Mouse (Mus musculus) E14TG2a.4 (cell line): ENCODE results near the gene Slc4a8.

Source experiments
- CTCF ChIP-seq: conservative IDR thresholded peaks from 2 replicates; pipeline ENCODE4 v1.5.1; 2014; ENCODE audit warnings: low read length
- NANOG ChIP-seq: IDR thresholded peaks from 2 replicates; pipeline ENCODE4 v1.6.1; 2014; ENCODE audit warnings: borderline replicate concordance, low read length, mixed read lengths
- POU5F1 ChIP-seq: IDR thresholded peaks from 2 replicates; pipeline ENCODE4 v1.6.1; 2014; ENCODE audit warnings: low read length, borderline replicate concordance

DNA sequence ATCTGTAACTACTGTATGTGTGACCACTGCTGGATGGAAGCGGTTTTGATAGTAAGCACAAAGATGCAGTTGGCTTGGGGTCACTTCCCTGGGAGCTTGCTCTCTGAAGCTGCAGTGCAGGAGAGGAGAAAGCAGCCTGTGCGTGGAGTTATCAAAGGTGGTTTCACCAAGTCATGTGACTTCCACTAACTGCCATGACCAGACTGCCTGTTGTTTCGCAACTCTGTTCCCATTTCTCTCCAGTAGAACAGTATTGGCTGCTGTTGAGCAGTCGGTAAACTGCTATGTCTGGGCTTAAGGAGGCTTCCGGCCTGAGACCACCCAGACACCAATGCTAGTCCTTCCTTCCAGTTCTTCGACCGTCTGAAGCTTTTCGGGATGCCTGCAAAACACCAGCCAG lies 48.7 kb downstream of the Slc4a8 start:
- TF ChIP-seq CTCF = no peak
- TF ChIP-seq POU5F1 = no peak
- no peak for TF ChIP-seq NANOG
